Mouse (Mus musculus) cerebellum, adult 2 months (tissue): ENCODE results near the gene Hira.

ENCODE experiments used
- CTCF ChIP-seq: fragments of 200-500 bp; IDR thresholded peaks from 2 replicates; pipeline ENCODE4 v1.5.1; 2011; ENCODE audit warnings: low read depth, mild to moderate bottlenecking, control low read depth, low read length, moderate library complexity, borderline replicate concordance; ENCODE audit not compliant: insufficient read depth
- POLR2A ChIP-seq: fragments of 200-500 bp; IDR thresholded peaks from 2 replicates; pipeline ENCODE4 v1.6.1; 2011; ENCODE audit warnings: low read length, control low read depth, borderline replicate concordance; ENCODE audit not compliant: insufficient read depth

DNA sequence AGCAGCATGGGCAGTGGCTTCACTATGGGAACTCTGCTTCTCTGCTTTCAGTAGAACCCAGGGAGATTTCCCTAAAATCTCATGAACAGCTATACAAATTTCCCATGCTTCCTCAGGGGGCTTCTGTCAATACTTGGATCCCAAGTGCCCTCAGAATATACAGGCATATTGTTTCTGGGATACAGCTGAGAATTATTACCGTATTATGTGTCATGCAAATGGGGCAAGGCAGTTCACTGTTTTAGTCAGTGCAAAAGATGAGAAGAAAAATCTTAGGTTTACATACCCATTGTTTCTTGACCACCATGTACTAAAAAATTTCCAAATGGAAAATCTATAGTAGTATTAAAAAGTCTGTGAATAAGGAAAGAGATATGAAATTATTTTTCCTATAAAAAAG is 126.9 kb downstream of the Hira start:
- no peak for TF ChIP-seq CTCF
- TF ChIP-seq POLR2A: no peak
